Mouse (Mus musculus): ENCODE measurements around the gene Tasp1. TPM values are rescaled to one million over a fixed set of nuclear protein-coding genes. Genes with fewer than 3 reads are reported as not detected.
A peak's percentile ranks its signal among the peaks of the same experiment; 100 is the strongest.

Tasp1 gene
- total and polyA plus RNA-seq, 2 experiments, result 2.1 to 13.3 TPM

DNA sequence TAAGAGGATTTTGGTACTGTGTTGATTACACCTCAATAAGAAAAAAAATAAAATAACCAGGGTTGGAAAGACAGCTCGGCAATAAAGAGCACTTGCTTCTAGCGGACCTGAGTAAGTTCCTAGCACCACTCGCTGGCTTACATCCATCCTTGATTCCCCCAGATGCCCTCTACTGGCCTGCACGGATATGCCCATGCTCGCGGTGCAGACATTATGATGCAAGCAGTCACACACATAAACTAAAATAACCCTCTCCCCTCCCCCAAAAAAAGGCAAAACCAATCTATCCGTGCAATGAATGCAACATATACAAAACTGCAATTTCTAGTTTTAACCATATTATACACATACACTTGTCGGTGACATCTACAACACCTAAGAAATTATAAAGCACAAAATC, 929 bp downstream of the Tasp1 start:
- no peak overlapping the region for H3K9ac ChIP-seq (ENCODE audit: low read depth, low read length)
- peaks cover 2% of the 10 kb centered on the region; the same call in 1 of the 2 replicates for H3K79me2 ChIP-seq (ENCODE audit: control insufficient read depth, insufficient read depth, low read length)
- TF ChIP-seq CTCF (IDR thresholded peaks at IDR 0.05; ENCODE audit: low read depth, low read length), result peak; percentile 30; the same call in 1 of the 2 replicates
- no peak for TF ChIP-seq POLR2A (IDR thresholded peaks at IDR 0.05; ENCODE audit: extremely low read depth, insufficient read depth, low read length)
- H3K4me1 ChIP-seq (ENCODE audit: control insufficient read depth, insufficient read depth, low read length), result no peaks in the 10 kb centered on the region; the same call in 1 of the 2 replicates
- peak overlapping the region; percentile 73; the same call in 1 of the 2 replicates for H3K4me3 ChIP-seq (ENCODE audit: insufficient read depth, low read depth, low read length)
- DNase-seq (ENCODE audit: extremely low read depth, low read depth, low spot score), result peak; percentile 28
- H3K27ac ChIP-seq (replicated peaks; ENCODE audit: insufficient read depth, low read depth, low read length), result no peak overlapping the region
- WGBS, result 69% methylated on average over 8 of the region's 8 CpGs
- H3K27me3 ChIP-seq (ENCODE audit: control insufficient read depth, insufficient read depth, low read length), result no peaks in the 10 kb centered on the region
- no peaks in the 10 kb centered on the region for H3K36me3 ChIP-seq (ENCODE audit: control insufficient read depth, insufficient read depth, low read length)

DNA sequence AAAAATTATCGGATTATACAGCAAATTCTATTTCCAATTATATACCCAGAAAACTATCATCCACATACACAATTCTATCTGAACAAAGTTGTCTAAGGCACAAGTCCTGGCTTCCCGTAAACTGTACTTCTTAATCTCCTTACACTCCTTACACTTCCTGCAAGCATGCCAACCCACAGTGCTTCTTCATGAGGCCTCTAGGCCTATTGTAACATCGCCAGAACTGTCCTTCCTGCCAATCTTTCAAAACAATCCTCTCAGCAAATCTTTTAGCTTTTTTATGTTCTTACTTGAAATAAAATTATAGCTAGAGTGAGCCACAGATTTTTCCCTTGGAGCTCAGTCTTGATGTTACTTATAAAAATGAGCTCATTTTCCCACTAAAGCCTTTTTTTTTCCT, 5.1 kb downstream of the Tasp1 start:
- no peak for DNase-seq (ENCODE audit: extremely low read depth, low read depth, low spot score)
- Histone ChIP-seq H3K36me3 (ENCODE audit: control insufficient read depth, insufficient read depth, low read length) (peaks cover 4% of the 10 kb centered on the region; the same call in 1 of the 2 replicates), H3K27ac (replicated peaks; ENCODE audit: insufficient read depth, low read depth, low read length) (no peak overlapping the region), H3K4me1 (ENCODE audit: control insufficient read depth, insufficient read depth, low read length) (no peaks in the 10 kb centered on the region; the same call in 1 of the 2 replicates), H3K4me3 (ENCODE audit: insufficient read depth, low read depth, low read length) (no peak overlapping the region), H3K79me2 (ENCODE audit: control insufficient read depth, insufficient read depth, low read length) (peaks cover 2% of the 10 kb centered on the region; the same call in 1 of the 2 replicates), H3K27me3 (ENCODE audit: control insufficient read depth, insufficient read depth, low read length) (no peaks in the 10 kb centered on the region), H3K9ac (ENCODE audit: low read depth, low read length) (no peak overlapping the region)
- WGBS, result 75% methylated on average over 3 of the region's 3 CpGs
- TF ChIP-seq CTCF (IDR thresholded peaks at IDR 0.05; ENCODE audit: low read depth, low read length), result no peak
- TF ChIP-seq POLR2A (IDR thresholded peaks at IDR 0.05; ENCODE audit: extremely low read depth, insufficient read depth, low read length), result no peak

DNA sequence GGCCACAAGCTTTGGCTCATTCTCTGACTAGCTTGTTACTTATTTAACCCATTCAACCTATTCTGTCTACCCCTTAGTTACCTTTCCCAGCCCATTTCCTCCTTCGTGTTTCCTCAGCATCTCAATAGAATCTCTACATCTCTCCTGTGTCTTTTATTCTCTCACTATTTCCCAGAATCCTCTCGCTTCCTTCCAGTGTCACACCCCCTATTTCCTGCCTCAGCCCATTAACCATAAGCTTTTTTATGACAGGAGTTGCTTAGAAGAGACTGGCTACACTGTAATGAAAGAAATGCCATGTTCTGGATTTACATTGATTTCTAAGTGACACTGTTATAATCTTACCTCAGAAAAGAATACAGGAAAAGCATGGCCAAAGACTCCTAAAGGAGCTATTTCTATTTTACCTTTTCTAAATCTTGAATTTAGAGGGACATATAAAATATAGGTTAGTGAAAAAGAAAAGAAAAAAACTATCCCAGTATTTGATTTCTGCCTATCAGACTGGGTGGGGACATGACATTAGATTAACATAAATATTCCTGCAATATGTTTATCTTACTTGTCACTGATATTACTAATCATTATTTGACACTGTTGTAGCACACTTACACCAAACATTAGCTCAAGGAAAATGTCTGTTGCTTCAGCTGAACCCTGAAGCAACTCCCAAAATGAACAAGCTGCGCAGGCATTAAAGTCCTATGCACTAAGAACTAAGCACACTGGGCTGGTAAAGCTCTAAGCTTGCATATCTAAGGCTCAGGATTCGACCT, 6.3 kb downstream of the Tasp1 start:
- H3K36me3 ChIP-seq (ENCODE audit: control insufficient read depth, insufficient read depth, low read length), result peaks cover 8% of the 10 kb centered on the region
- H3K4me3 ChIP-seq (ENCODE audit: insufficient read depth, low read depth, low read length), result no peak overlapping the region
- peaks cover 2% of the 10 kb centered on the region; the same call in 1 of the 2 replicates for H3K79me2 ChIP-seq (ENCODE audit: control insufficient read depth, insufficient read depth, low read length)
- no peak for TF ChIP-seq CTCF (IDR thresholded peaks at IDR 0.05; ENCODE audit: low read depth, low read length)
- TF ChIP-seq POLR2A (IDR thresholded peaks at IDR 0.05; ENCODE audit: extremely low read depth, insufficient read depth, low read length), result no peak
- no peak overlapping the region for H3K9ac ChIP-seq (ENCODE audit: low read depth, low read length)
- no peak overlapping the region for H3K27ac ChIP-seq (replicated peaks; ENCODE audit: insufficient read depth, low read depth, low read length)
- H3K27me3 ChIP-seq (ENCODE audit: control insufficient read depth, insufficient read depth, low read length), result no peaks in the 10 kb centered on the region
- DNase-seq (ENCODE audit: extremely low read depth, low read depth, low spot score), result no peak
- no peaks in the 10 kb centered on the region for H3K4me1 ChIP-seq (ENCODE audit: control insufficient read depth, insufficient read depth, low read length)
- 86% methylated on average over 4 of the region's 4 CpGs for WGBS

DNA sequence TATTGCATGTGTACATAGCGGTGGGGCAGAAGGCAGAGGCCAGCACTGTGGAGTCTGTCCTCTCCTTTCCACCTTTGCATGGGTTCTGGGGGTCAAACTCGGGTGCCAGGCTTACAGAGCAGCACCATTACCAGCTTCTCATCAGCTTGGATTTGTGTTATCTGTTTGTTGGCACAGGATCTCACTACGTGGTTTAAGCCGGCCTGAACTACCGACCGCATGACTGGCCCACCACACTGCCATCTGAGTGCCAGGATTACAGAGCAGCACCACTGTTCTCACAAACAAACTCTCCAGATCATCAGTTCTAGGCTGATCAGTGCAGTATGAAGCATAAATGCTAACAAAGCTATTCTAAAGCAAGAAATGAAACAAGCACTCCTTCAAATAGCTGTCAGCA, 8.5 kb downstream of the Tasp1 start:
- no peak for DNase-seq (ENCODE audit: extremely low read depth, low read depth, low spot score)
- TF ChIP-seq POLR2A (IDR thresholded peaks at IDR 0.05; ENCODE audit: extremely low read depth, insufficient read depth, low read length) (no peak), CTCF (IDR thresholded peaks at IDR 0.05; ENCODE audit: low read depth, low read length) (no peak)
- 90% methylated on average over 6 of the region's 6 CpGs for WGBS
- no peak overlapping the region for H3K27ac ChIP-seq (replicated peaks; ENCODE audit: insufficient read depth, low read depth, low read length)
- no peaks in the 10 kb centered on the region for H3K27me3 ChIP-seq (ENCODE audit: control insufficient read depth, insufficient read depth, low read length)
- H3K9ac ChIP-seq (ENCODE audit: low read depth, low read length), result no peak overlapping the region
- no peak overlapping the region for H3K4me3 ChIP-seq (ENCODE audit: insufficient read depth, low read depth, low read length)
- no peaks in the 10 kb centered on the region for H3K4me1 ChIP-seq (ENCODE audit: control insufficient read depth, insufficient read depth, low read length)
- H3K36me3 ChIP-seq (ENCODE audit: control insufficient read depth, insufficient read depth, low read length), result peaks cover 18% of the 10 kb centered on the region
- no peaks in the 10 kb centered on the region for H3K79me2 ChIP-seq (ENCODE audit: control insufficient read depth, insufficient read depth, low read length)

DNA sequence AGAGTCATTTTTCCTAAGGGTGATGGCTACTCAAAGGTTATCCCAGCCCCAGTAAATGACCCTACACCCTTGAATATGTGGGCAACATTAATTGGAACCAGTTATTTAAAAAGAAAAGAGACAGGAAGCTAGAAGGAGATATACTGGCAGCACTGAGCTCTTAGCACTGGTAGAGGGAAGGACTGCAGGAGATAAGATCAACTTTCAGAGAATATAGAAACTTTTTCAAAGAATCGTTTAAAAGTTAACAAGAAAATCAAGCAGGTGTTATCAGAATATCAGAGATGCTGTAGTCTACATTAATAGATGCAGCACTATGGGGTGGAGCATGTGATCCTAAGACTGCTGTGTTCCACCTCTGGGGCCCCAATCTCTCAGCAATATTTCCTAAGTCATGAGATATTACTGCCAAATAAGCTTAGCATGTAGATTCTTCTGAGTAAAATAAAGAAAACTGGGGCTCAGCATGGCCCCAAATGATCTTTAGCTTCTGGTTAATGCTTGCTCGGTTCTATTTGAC, 14.9 kb downstream of the Tasp1 start:
- H3K9ac ChIP-seq (ENCODE audit: low read depth, low read length), result no peak overlapping the region
- H3K27ac ChIP-seq (replicated peaks; ENCODE audit: insufficient read depth, low read depth, low read length), result no peak overlapping the region
- DNase-seq (ENCODE audit: extremely low read depth, low read depth, low spot score), result no peak
- no peaks in the 10 kb centered on the region for H3K79me2 ChIP-seq (ENCODE audit: control insufficient read depth, insufficient read depth, low read length)
- WGBS, result 77% methylated on average over 2 of the region's 2 CpGs
- peaks cover 51% of the 10 kb centered on the region for H3K36me3 ChIP-seq (ENCODE audit: control insufficient read depth, insufficient read depth, low read length)
- no peaks in the 10 kb centered on the region for H3K27me3 ChIP-seq (ENCODE audit: control insufficient read depth, insufficient read depth, low read length)
- TF ChIP-seq CTCF (IDR thresholded peaks at IDR 0.05; ENCODE audit: low read depth, low read length), result no peak
- no peak for TF ChIP-seq POLR2A (IDR thresholded peaks at IDR 0.05; ENCODE audit: extremely low read depth, insufficient read depth, low read length)
- H3K4me3 ChIP-seq (ENCODE audit: insufficient read depth, low read depth, low read length), result no peak overlapping the region
- H3K4me1 ChIP-seq (ENCODE audit: control insufficient read depth, insufficient read depth, low read length), result no peaks in the 10 kb centered on the region

Measured in liver, adult 2 months (tissue).